Mouse (Mus musculus) hindbrain, embryonic 10.5 days (tissue): ENCODE measurements around the gene Fes. TPM values are rescaled to one million over a fixed set of nuclear protein-coding genes. Genes with fewer than 3 reads are reported as not detected.

Experiments
- DNase-seq: peaks from one replicate; pipeline ENCODE4 v3.0.0-alpha.2; 2017; ENCODE audit warnings: low spot score
- H3K27ac ChIP-seq: fragments of 300-500 bp; sonication (generic); 2 replicates; pipeline ENCODE4 v1.5.1; 2016; ENCODE audit warnings: mild to moderate bottlenecking, moderate library complexity
- H3K27me3 ChIP-seq: fragments of 300-500 bp; sonication (generic); 2 replicates; pipeline ENCODE4 v1.6.1; 2016; ENCODE audit warnings: mild to moderate bottlenecking; ENCODE audit not compliant: poor library complexity, insufficient read depth, severe bottlenecking
- H3K36me3 ChIP-seq: fragments of 300-500 bp; sonication (generic); 2 replicates; pipeline ENCODE4 v1.6.1; 2016; ENCODE audit warnings: mild to moderate bottlenecking, moderate library complexity
- H3K4me1 ChIP-seq: fragments of 300-500 bp; sonication (generic); replicated peaks from 2 replicates; pipeline ENCODE4 v1.6.1; 2016; ENCODE audit warnings: mild to moderate bottlenecking
- H3K4me3 ChIP-seq: fragments of 300-500 bp; sonication (generic); 2 replicates; pipeline ENCODE4 v1.5.1; 2016; ENCODE audit warnings: mild to moderate bottlenecking, moderate library complexity
- H3K9me3 ChIP-seq: fragments of 300-500 bp; sonication (generic); 2 replicates; pipeline ENCODE4 v1.6.1; 2016; ENCODE audit warnings: mild to moderate bottlenecking, moderate library complexity
- WGBS: fragments of 180-500 bp; shearing (Covaris S2); methylation state at CpG from one replicate; pipeline ENCODE4 v1.1.7; 2016; 5-methylcytosine and 5-hydroxymethylcytosine counted together
- polyA plus RNA-seq: library from polyadenylated mRNA; unstranded; fragments of >200 nt; fragmentation: Nextera tagmentation; extraction: Ambion mirVana; gene quantifications from 2 replicates; pipeline ENCODE4 v1.2.1, GENCODE M21; 2016

Gene Fes
- polyA plus RNA-seq, 1 experiment from 2014 or later, result 11.6 TPM

DNA sequence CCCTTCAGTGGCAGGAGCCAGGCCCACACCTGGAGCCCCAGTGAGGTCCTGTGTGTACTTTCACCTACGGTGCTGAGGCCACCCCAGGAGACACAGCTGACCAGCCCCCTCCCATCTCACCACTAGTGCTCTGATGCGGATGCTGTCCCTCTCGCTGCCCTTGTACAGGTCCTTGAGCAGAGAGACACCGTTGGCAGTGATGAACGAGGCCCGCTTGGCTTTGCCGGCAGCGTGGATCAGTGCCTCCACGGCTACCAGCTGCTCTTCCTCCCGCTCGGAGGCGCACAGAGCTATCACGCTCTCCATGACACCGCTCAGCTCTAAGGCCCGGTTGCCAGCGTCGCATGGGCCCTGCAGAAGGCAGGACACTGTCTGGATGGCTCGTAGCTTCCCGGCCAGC, 56.3 kb downstream of the Fes start:
- H3K9me3 ChIP-seq, result peaks cover 7% of the 10 kb centered on the region; the same call in 1 of the 2 replicates
- no peak for DNase-seq
- H3K36me3 ChIP-seq, result peaks cover 100% of the 10 kb centered on the region
- H3K27me3 ChIP-seq, result no peaks in the 10 kb centered on the region
- no peaks in the 10 kb centered on the region for H3K4me1 ChIP-seq
- H3K4me3 ChIP-seq, result no peak overlapping the region
- H3K27ac ChIP-seq, result no peak overlapping the region
- 94% methylated on average over 19 of the region's 19 CpGs for WGBS

DNA sequence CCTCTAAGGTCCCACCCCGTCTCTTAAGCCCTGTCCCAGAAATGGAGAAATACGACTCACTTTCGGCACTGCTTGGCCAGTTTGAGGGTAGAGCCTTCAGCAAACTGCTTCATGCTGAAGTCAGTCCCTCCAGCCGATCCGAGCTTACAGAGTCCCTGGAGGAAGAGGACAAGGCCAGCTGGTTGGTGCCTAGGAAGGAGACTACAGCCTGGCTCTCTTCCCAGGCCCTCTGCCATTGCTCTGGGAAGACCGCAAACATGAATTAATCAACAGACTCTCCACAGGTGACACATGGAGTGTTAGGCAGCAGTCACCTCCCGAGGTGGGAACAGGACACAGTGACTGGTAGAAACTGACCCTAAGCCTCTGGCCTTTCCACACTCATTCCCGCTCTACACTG, 57.5 kb downstream of the Fes start:
- H3K4me1 ChIP-seq, result peaks cover 4% of the 10 kb centered on the region
- 89% methylated on average over 8 of the region's 8 CpGs for WGBS
- H3K27me3 ChIP-seq, result no peaks in the 10 kb centered on the region
- no peak for DNase-seq
- no peak overlapping the region for H3K4me3 ChIP-seq
- peaks cover 7% of the 10 kb centered on the region; the same call in 1 of the 2 replicates for H3K9me3 ChIP-seq
- H3K27ac ChIP-seq, result no peak overlapping the region
- H3K36me3 ChIP-seq, result peaks cover 100% of the 10 kb centered on the region

Other genes starting within 250 kb of the Fes start
- gene Sema4b, start 201.1 kb downstream of the Fes start, polyA plus RNA-seq, result 14.0 and 17.5 TPM in 2 replicates
- 74.8 and 79.6 TPM in 2 replicates for gene Cib1, start 155.1 kb downstream of the Fes start, polyA plus RNA-seq
- 6.2 and 6.5 TPM in 2 replicates for gene Gdpgp1, start 155.1 kb downstream of the Fes start, polyA plus RNA-seq
- 0.70 and 0.98 TPM in 2 replicates for gene Ttll13, start 141.6 kb downstream of the Fes start, polyA plus RNA-seq
- 40.4 and 47.4 TPM in 2 replicates for gene Ngrn, start 126.7 kb downstream of the Fes start, polyA plus RNA-seq
- 16.6 and 19.6 TPM in 2 replicates for gene Vps33b, start 118.3 kb downstream of the Fes start, polyA plus RNA-seq
- gene Prc1, start 93.5 kb downstream of the Fes start, polyA plus RNA-seq, result 175 and 232 TPM in 2 replicates
- 12.2 and 12.9 TPM in 2 replicates for gene Rccd1, start 63.5 kb downstream of the Fes start, polyA plus RNA-seq
- 46.2 and 54.6 TPM in 2 replicates for gene Unc45a, start 46.9 kb downstream of the Fes start, polyA plus RNA-seq
- gene Hddc3, start 44.8 kb downstream of the Fes start, polyA plus RNA-seq, result 19.6 and 26.3 TPM in 2 replicates
- gene Man2a2, start 16.6 kb downstream of the Fes start, polyA plus RNA-seq, result 17.7 TPM in 2 replicates
- 4.6 and 5.2 TPM in 2 replicates for gene Furin, start 17.5 kb upstream of the Fes start, polyA plus RNA-seq
- 33.1 and 47.3 TPM in 2 replicates for gene Blm, start 147.2 kb upstream of the Fes start, polyA plus RNA-seq